Mouse (Mus musculus) B cell, adult 2 months (primary cell): ENCODE measurements at regions not wholly inside any gene's neighbourhood (a gene's known extent, or its start where the extent isn't known, plus 50 kb on each side); places are given as distances from the start of the nearest gene placed in this dataset.

ENCODE experiments used
- DNase-seq, 2 experiments: peaks; one replicate each; pipeline ENCODE4 v3.0.0; 2022

DNA sequence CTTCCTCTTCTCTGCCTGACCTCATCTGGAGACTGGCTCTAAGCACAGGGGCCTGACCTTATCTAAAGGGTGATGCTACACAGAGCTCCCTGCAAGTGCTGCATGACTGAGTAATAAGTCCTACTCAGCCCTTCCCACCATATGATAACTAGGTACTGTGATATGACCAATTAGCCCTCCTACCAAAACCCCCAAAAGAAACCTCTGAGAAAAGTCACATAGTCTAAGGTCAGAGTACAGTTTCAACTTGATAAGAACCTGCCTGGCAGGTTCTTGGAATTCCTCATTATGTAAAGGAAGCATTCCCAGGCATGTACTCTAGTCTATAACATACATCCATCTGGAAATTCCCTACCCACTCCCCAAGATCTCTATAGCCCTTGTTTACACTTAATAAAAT, 318.0 kb upstream of the C030005K15Rik start:
- DNase-seq, result no peak

- no peak for DNase-seq
Measured at GRCm38 (mm10) chr10:98073432-98073831, 346.9 kb upstream of the C030005K15Rik start.

GRCm38 (mm10) chr10:98084881-98085280, 358.3 kb upstream of the C030005K15Rik start:
- no peak for DNase-seq

GRCm38 (mm10) chr10:98116296-98116695, 389.7 kb upstream of the C030005K15Rik start:
- DNase-seq, result no peak

- DNase-seq, result no peak
Measured at GRCm38 (mm10) chr10:98125713-98126112, 399.2 kb upstream of the C030005K15Rik start.

DNA sequence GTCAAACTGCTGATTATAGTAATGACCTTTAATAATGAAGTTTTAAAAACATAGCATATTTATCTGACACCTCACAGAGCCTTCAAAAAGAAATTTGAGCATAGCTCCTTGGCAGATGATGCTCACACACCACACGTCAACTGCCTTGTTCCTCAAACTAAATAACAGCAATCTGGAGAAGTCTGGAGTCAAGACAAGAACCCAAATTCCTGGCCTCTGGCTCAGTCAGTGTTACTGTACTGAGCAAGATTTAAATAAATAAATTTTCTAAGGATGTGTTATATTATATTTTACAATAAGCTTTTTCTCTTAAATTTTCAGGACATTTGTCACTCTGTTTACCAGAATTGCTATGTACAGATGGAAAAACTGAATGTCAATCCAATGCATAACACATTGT, 408.5 kb upstream of the C030005K15Rik start:
- DNase-seq, result no peak

DNA sequence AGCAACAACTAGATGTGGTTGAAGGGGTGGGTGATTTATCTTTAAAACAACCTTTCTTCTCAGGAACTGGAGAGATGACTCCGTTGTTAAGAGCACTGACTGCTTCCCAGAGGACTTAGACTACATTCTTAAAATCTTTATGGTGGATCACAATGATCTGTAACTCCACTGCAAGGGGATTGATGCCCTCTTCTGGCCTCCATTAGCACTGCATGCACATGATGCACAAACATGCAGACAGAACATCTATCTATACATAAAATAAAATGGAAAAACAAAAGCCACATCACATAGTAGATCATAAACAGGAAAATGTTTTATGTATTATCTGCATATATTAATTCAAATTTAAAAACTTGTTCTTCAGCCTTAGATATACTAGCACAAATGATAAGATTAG, 419.2 kb upstream of the C030005K15Rik start:
- DNase-seq, result no peak

- DNase-seq, result no peak
Measured at GRCm38 (mm10) chr10:98146998-98147863, 420.7 kb upstream of the C030005K15Rik start.

DNA sequence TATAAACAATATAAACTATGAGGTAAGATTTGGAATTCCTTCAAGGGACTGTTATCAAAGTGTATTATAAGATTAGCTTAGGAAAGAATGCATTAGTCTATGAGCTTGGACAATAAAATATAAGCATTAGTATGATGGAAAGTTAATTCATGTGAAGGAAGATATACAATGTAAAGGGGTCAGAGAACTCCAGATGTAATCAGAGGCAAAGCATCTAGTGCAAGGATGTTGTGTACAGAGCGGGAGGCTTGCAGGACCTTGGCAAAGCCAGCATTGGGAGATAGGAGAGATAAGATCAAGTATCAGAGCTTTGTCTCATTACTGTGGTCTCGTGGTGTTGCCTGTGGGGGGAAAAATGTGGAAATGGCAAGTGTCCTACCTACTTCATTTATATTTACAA, 429.4 kb upstream of the C030005K15Rik start:
- no peak for DNase-seq

DNA sequence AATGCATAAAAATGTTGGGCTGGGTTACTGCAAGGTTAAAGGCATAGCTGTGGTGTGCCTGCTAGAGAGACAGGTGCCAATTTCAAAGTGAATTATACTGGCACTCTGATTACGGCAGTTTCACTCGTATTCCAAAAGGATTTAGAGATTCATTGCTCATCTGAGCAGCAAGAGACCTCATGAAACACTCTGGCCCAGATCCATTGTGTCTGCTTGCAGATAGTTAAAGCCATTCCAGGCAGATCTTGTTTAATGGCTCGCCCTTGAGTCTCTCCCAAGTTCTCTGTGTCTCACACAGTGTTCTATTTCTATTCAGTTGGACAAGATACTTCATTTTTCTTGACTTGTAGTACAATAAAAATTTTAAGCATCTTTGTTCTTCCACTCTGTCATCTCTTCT, 459.1 kb upstream of the C030005K15Rik start:
- DNase-seq, result no peak

- no peak for DNase-seq
Measured at GRCm38 (mm10) chr10:98196852-98197251, 470.3 kb upstream of the C030005K15Rik start.

- no peak for DNase-seq
Measured at GRCm38 (mm10) chr10:98210246-98210645, 483.7 kb upstream of the C030005K15Rik start.

DNA sequence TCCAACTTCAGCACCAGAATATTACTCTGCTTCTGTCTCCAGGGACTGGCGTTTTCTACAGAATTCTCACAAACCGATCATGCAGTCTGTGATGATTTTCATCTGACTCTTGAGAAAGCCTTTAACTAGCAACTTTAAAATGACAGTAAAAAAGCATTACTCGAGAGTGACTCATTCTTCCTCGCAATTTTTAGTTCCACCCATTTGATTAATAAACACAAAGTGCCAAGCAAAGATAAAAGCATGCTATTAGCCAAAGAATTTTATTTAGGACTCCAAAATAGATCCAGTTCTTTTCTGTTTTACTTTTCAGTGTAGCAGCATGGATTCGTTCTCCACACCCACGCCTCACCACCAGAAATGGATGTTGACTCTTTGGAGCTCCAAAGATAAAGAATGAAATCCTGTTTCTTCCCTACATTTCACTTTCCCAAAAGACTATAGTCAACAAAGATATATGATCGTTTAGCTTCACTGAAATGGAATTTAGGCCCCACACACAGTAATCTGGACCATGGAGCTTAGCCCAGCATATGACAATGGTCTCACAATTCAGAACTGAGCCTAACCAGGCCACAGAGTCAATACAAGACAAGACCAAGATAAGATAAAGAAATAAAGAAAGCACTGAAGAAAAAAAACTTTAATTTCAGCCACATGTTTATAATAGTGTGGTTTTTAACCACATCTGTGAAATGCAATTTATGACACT, 486.5 kb upstream of the C030005K15Rik start:
- DNase-seq, result no peak

DNA sequence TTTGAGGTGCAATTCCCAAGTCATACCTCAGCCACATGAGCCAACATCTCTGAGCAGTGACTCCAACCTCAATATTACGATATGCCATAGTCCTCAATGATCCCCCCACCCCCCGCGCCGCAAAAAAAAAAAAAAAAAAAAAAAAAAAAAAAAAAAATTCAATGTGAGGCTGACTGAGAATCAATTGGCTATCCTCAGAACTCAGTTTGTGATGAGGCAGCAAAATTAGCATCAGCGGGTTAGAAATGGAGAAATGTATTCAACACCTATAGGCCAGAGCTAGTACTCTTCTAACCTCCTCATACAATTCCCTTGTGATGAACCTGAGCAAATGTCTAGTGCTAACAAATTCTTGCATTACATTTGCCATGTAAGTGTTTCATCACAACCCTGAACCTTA, 504.5 kb upstream of the C030005K15Rik start:
- no peak for DNase-seq

- DNase-seq, result no peak
Measured at GRCm38 (mm10) chr10:98231705-98232235, 505.2 kb upstream of the C030005K15Rik start.

- DNase-seq, result no peak
Measured at GRCm38 (mm10) chr10:98248311-98248710, 521.8 kb upstream of the C030005K15Rik start.

DNA sequence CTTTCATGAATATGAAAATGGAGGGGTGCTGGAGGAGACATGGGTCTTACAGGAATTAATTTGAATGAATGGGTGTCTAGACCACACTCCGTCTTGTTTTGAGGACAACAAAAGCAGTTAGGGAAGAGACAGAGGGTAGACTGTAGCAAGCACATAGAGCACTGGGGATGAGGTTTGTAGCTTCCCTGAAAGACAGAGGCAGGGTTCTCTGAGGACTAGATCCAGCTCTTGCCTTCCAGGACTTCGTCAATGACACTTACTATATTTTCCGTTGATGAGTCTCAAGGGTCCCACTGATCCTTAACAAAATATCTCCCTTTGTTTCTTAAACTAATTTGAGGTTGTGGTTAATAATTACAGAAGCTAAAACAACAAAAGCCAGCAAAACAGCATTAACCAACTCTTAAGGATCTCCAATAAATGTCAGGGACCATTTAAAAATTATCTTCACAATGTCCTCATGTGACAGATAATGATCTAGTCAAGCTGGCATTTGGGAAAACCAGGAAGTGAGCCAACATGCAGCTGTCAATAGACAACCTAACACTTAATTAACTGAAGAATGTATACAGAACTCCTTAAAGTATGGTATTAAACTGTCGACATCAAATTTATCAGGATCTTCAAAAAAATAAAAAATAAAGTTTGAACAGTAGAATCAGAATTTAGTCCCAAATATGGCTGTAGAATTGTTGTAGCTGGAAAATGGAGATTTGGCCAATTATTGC, 531.6 kb upstream of the C030005K15Rik start:
- DNase-seq, result no peak

- DNase-seq, result no peak
Measured at GRCm38 (mm10) chr10:98259283-98259682, 532.7 kb upstream of the C030005K15Rik start.

DNA sequence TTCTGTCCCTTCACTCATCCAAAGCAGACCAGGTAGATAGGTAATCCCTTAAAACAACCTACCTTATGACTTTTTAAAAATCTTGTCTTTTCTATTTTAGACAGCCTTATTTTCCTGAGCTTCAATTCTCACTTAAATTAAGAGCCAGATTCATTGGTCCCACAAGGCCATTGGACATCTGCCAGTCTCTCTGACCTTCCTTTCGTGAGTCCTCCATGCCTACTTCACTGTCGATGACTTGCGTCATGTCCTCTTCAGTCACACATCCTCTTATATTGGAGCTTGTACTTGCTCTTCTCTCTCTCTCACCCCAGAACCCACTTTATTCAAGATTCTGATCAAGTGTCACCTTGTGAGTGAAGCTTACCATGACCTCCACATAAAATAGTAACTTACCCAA, 542.0 kb upstream of the C030005K15Rik start:
- no peak for DNase-seq

- no peak for DNase-seq
Measured at GRCm38 (mm10) chr10:98291617-98292016, 565.1 kb upstream of the C030005K15Rik start.

DNA sequence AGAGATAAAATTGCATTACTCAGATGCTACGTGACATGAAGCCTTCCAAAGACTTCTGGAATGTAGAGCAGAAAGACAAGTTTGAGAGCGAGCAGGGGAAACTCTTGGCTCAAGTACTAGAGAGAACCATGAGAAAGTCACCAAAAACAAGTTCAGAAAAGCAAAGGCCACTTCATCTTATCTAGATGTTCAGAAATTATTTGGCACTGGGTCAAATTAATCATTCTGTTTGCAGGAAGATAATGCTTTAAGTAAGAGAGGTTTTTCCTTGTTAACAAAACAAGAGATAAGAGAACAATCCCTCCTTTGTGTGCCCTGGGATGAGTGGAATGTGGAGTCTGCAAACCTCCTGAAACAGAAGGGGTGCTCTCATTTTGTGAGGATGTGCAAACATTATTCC, 565.6 kb upstream of the C030005K15Rik start:
- no peak for DNase-seq

DNA sequence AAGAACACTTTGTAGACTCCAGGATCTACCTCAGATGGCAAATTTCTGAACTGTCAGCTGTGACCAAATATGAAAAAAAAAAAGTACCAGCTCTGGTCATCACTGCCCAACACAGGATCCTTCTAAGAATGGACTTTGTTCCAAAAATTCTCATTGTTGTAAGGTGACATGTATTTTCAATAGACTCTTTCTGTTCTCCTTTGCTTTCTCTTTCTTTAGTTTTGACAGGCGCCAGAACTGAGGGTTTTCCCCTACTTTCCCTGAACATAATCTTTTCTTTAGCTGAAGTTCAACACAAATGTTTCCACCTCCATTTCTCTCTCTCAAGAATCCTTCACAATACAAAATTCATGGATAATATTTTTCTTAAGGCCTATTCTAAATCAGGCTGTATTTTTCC, 579.1 kb upstream of the C030005K15Rik start:
- no peak for DNase-seq

DNA sequence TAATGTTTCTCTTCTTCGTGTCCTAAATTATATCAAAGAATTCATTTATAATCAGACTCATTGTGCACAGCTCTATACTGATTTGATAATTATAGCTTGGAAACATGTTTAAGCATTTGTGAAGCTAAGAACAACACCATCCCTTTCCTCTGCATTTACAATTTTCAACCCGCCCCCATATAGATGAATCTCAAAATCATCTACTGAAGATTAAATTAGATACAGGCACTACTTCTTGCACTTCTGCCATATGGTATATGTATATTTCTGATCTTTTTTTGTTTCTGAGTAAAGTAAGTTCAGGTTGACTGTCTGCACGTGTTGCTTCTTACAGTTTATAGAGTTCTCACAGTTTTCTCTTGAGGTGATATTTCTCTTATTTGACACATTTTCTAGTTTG, 583.1 kb upstream of the C030005K15Rik start:
- no peak for DNase-seq
